Mouse (Mus musculus): Measurements from ENCODE around the gene Riok2.

DNA sequence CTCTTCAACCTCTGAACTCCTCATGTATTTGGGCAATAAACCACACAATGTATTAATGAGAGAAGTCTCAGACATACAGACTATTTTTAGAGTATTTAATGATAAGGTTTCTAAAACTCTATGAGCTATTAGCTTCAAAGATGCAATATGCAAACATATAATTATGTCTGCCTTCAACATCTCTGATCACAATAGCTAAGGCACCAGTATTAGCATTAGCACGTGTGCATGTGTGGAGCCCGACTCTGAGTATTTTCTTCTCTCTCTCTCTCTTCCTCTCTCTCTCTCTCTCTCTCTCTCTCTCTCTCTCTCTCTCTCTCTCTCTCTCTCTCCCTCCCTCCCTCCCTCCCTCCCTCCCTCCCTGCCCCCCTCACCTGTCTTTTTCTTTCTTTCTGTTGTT is 37.3 kb downstream of the Riok2 start:
- TF ChIP-seq CTCF (IDR thresholded peaks at IDR 0.05; ENCODE audit: borderline replicate concordance, insufficient read depth, low read depth, low read length) (no peak), POLR2A (IDR thresholded peaks at IDR 0.05; ENCODE audit: borderline replicate concordance, insufficient read depth, low read length) (no peak)
